Mouse (Mus musculus) cerebellum, adult 2 months (tissue): ENCODE results near the gene M1ap.

Source experiments
- CTCF ChIP-seq: fragments of 200-500 bp; IDR thresholded peaks from 2 replicates; pipeline ENCODE4 v1.5.1; 2011; ENCODE audit warnings: low read depth, mild to moderate bottlenecking, control low read depth, low read length, moderate library complexity, borderline replicate concordance; ENCODE audit not compliant: insufficient read depth
- POLR2A ChIP-seq: fragments of 200-500 bp; IDR thresholded peaks from 2 replicates; pipeline ENCODE4 v1.6.1; 2011; ENCODE audit warnings: low read length, control low read depth, borderline replicate concordance; ENCODE audit not compliant: insufficient read depth

GRCm38 (mm10) chr6:83054074-83054851, 107.6 kb downstream of the M1ap start, which contains the start of gene Aup1:
- no peak for TF ChIP-seq CTCF
- TF ChIP-seq POLR2A: peak; percentile 70; the same call in 1 of the 2 replicates
